Mouse (Mus musculus): Measurements from ENCODE around the gene 4931406C07Rik. TPM values are rescaled to one million over a fixed set of nuclear protein-coding genes. Genes with fewer than 3 reads are reported as not detected.
A peak's percentile ranks its signal among the peaks of the same experiment; 100 is the strongest.

Gene 4931406C07Rik
- polyA plus RNA-seq, 1 experiment, result 7.3 TPM

- Histone ChIP-seq H3ac (ENCODE audit: control insufficient read depth, insufficient read length, low read depth) (no peak within 1 kb of the TSS), H3K27me3 (ENCODE audit: control insufficient read depth, insufficient read depth, insufficient read length) (peaks cover 8% of the 10 kb centered on the region), H3K79me2 (ENCODE audit: control insufficient read depth, insufficient read depth) (no peaks in the 10 kb centered on the region), H3K36me3 (ENCODE audit: control insufficient read depth, insufficient read depth) (no peaks in the 10 kb centered on the region), H3K79me3 (ENCODE audit: low read depth) (no peaks in the 10 kb centered on the region), H3K4me3 (ENCODE audit: insufficient read depth, poor library complexity, severe bottlenecking) (no peak within 1 kb of the TSS)
- no peak for TF ChIP-seq CEBPB (IDR thresholded peaks at IDR 0.05; ENCODE audit: low read depth)
- TF ChIP-seq FOSL1 (IDR thresholded peaks at IDR 0.05; ENCODE audit: insufficient read depth, low read length, poor library complexity, severe bottlenecking), result no peak
- TF ChIP-seq USF1 (IDR thresholded peaks at IDR 0.05; ENCODE audit: low read depth), result no peak
- TF ChIP-seq MAX (IDR thresholded peaks at IDR 0.05), result no peak
- no peak for TF ChIP-seq CTCF (IDR thresholded peaks at IDR 0.05; ENCODE audit: control insufficient read depth, insufficient read depth, insufficient read length)
- no peak for TF ChIP-seq MYOG (IDR thresholded peaks at IDR 0.05; ENCODE audit: control insufficient read depth, extremely low read depth, insufficient read length)
- no peak for TF ChIP-seq MYOD1 (IDR thresholded peaks at IDR 0.05; ENCODE audit: control insufficient read depth, insufficient read length, low read depth)
These were observed 67.0 kb downstream of the 4931406C07Rik start, which contains the start of gene Vstm5 for GRCm38 (mm10) chr9:15239042-15239925. Gene Vstm5, plus strand, starts transcription at chr9:15239045.

GRCm38 (mm10) chr9:15238297-15238990, 67.8 kb downstream of the 4931406C07Rik start:
- H3K79me3 ChIP-seq (ENCODE audit: low read depth), result no peaks in the 10 kb centered on the region
- no peak overlapping the region for H3ac ChIP-seq (ENCODE audit: control insufficient read depth, insufficient read length, low read depth)
- peaks cover 4% of the 10 kb centered on the region for H3K27me3 ChIP-seq (ENCODE audit: control insufficient read depth, insufficient read depth, insufficient read length)
- no peak overlapping the region for H3K4me3 ChIP-seq (ENCODE audit: insufficient read depth, poor library complexity, severe bottlenecking)
- no peaks in the 10 kb centered on the region for H3K36me3 ChIP-seq (ENCODE audit: control insufficient read depth, insufficient read depth)
- no peaks in the 10 kb centered on the region for H3K79me2 ChIP-seq (ENCODE audit: control insufficient read depth, insufficient read depth)
- TF ChIP-seq USF1 (IDR thresholded peaks at IDR 0.05; ENCODE audit: low read depth) (no peak), CTCF (IDR thresholded peaks at IDR 0.05; ENCODE audit: control insufficient read depth, insufficient read depth, insufficient read length) (no peak)

GRCm38 (mm10) chr9:15237516-15238296, 68.5 kb downstream of the 4931406C07Rik start:
- Histone ChIP-seq H3ac (ENCODE audit: control insufficient read depth, insufficient read length, low read depth) (no peak overlapping the region), H3K79me2 (ENCODE audit: control insufficient read depth, insufficient read depth) (no peaks in the 10 kb centered on the region), H3K27me3 (ENCODE audit: control insufficient read depth, insufficient read depth, insufficient read length) (peaks cover 3% of the 10 kb centered on the region)

GRCm38 (mm10) chr9:15235986-15236385, 70.3 kb downstream of the 4931406C07Rik start:
- H3K4me3 ChIP-seq (ENCODE audit: insufficient read depth, poor library complexity, severe bottlenecking), result no peak overlapping the region
- TF ChIP-seq MAX (IDR thresholded peaks at IDR 0.05) (no peak), MYOD1 (IDR thresholded peaks at IDR 0.05; ENCODE audit: control insufficient read depth, insufficient read length, low read depth) (no peak)
- H3K36me3 ChIP-seq (ENCODE audit: control insufficient read depth, insufficient read depth), result no peaks in the 10 kb centered on the region
- H3K79me2 ChIP-seq (ENCODE audit: control insufficient read depth, insufficient read depth), result no peaks in the 10 kb centered on the region
- peaks cover 3% of the 10 kb centered on the region for H3K27me3 ChIP-seq (ENCODE audit: control insufficient read depth, insufficient read depth, insufficient read length)
- no peaks in the 10 kb centered on the region for H3K79me3 ChIP-seq (ENCODE audit: low read depth)
- H3ac ChIP-seq (ENCODE audit: control insufficient read depth, insufficient read length, low read depth), result no peak overlapping the region

More at GRCm38 (mm10) chr9:15237516-15238296, 68.5 kb downstream of the 4931406C07Rik start:
- Histone ChIP-seq H3K36me3 (ENCODE audit: control insufficient read depth, insufficient read depth) (no peaks in the 10 kb centered on the region), H3K79me3 (ENCODE audit: low read depth) (no peaks in the 10 kb centered on the region), H3K4me3 (ENCODE audit: insufficient read depth, poor library complexity, severe bottlenecking) (no peak overlapping the region)
- TF ChIP-seq USF1 (IDR thresholded peaks at IDR 0.05; ENCODE audit: low read depth), result no peak
- no peak for TF ChIP-seq MYOD1 (IDR thresholded peaks at IDR 0.05; ENCODE audit: control insufficient read depth, insufficient read length, low read depth)
- no peak for TF ChIP-seq MYOG (IDR thresholded peaks at IDR 0.05; ENCODE audit: control insufficient read depth, extremely low read depth, insufficient read length)
- TF ChIP-seq FOSL1 (IDR thresholded peaks at IDR 0.05; ENCODE audit: insufficient read depth, low read length, poor library complexity, severe bottlenecking), result no peak
- TF ChIP-seq MAX (IDR thresholded peaks at IDR 0.05), result no peak
- no peak for TF ChIP-seq CEBPB (IDR thresholded peaks at IDR 0.05; ENCODE audit: low read depth)
- no peak for TF ChIP-seq CTCF (IDR thresholded peaks at IDR 0.05; ENCODE audit: control insufficient read depth, insufficient read depth, insufficient read length)

GRCm38 (mm10) chr9:15233604-15234003, 72.6 kb downstream of the 4931406C07Rik start:
- Histone ChIP-seq H3K79me2 (ENCODE audit: control insufficient read depth, insufficient read depth) (no peaks in the 10 kb centered on the region), H3K36me3 (ENCODE audit: control insufficient read depth, insufficient read depth) (no peaks in the 10 kb centered on the region), H3ac (ENCODE audit: control insufficient read depth, insufficient read length, low read depth) (no peak overlapping the region), H3K27me3 (ENCODE audit: control insufficient read depth, insufficient read depth, insufficient read length) (no peaks in the 10 kb centered on the region), H3K4me3 (ENCODE audit: insufficient read depth, poor library complexity, severe bottlenecking) (no peak overlapping the region), H3K79me3 (ENCODE audit: low read depth) (no peaks in the 10 kb centered on the region)
- no peak for TF ChIP-seq MYOG (IDR thresholded peaks at IDR 0.05; ENCODE audit: control insufficient read depth, extremely low read depth, insufficient read length)
- TF ChIP-seq MYOD1 (IDR thresholded peaks at IDR 0.05; ENCODE audit: control insufficient read depth, insufficient read length, low read depth), result no peak
- TF ChIP-seq USF1 (IDR thresholded peaks at IDR 0.05; ENCODE audit: low read depth), result no peak
- TF ChIP-seq MAX (IDR thresholded peaks at IDR 0.05), result no peak
- no peak for TF ChIP-seq FOSL1 (IDR thresholded peaks at IDR 0.05; ENCODE audit: insufficient read depth, low read length, poor library complexity, severe bottlenecking)
- no peak for TF ChIP-seq CTCF (IDR thresholded peaks at IDR 0.05; ENCODE audit: control insufficient read depth, insufficient read depth, insufficient read length)
- TF ChIP-seq CEBPB (IDR thresholded peaks at IDR 0.05; ENCODE audit: low read depth), result no peak

Small RNAs within 50 kb of the gene (microRNA-seq; reads per million reads assigned to microRNA genes)
- not detected for gene Gm49349 (ENCODE audit: borderline microRNAs expressed)
- gene mmu-mir-7650 (ENCODE audit: borderline microRNAs expressed), result 0.52 reads per million, percentile 9 among the genes with 10 or more reads in this experiment

Other genes starting within 250 kb of the 4931406C07Rik start
- 0.08 TPM for gene Hephl1, start 194.3 kb downstream of the 4931406C07Rik start, polyA plus RNA-seq (2012; fragmentation: generic; extraction: Trizol)
- gene Vstm5, start 67.4 kb downstream of the 4931406C07Rik start, polyA plus RNA-seq (2012; fragmentation: generic; extraction: Trizol), result not detected
- 34.2 TPM for gene Med17, start 26.5 kb downstream of the 4931406C07Rik start, polyA plus RNA-seq (2012; fragmentation: generic; extraction: Trizol)
- gene Taf1d, start 234 bp downstream of the 4931406C07Rik start, polyA plus RNA-seq (2012; fragmentation: generic; extraction: Trizol), result 47.0 TPM
- 3.7 TPM for gene Cep295, start 51.3 kb upstream of the 4931406C07Rik start, polyA plus RNA-seq (2012; fragmentation: generic; extraction: Trizol)
- 23.8 TPM for gene Smco4, start 187.0 kb upstream of the 4931406C07Rik start, polyA plus RNA-seq (2012; fragmentation: generic; extraction: Trizol)

Measured in C2C12 (cell line).